Mouse (Mus musculus): ENCODE data around the gene Gm10715. TPM values are rescaled to one million over a fixed set of nuclear protein-coding genes. Genes with fewer than 3 reads are reported as not detected.
"Not testable (repeated sequence)": the region's sequence is repeated elsewhere in the genome, so short reads cannot be mapped to it uniquely, and the experiment has no call there.

Gene Gm10715
- polyA plus RNA-seq, 1 experiment from 2014 or later = not detected

- 76% methylated on average over 9 of the region's 13 CpGs for WGBS
- not testable (repeated sequence) for DNase-seq (ENCODE audit: low spot score)
These were observed 13.2 kb upstream of the Gm10715 start, which contains the start of gene Gm10718 for GRCm38 (mm10) chr9:3023312-3023984. Gene Gm10718 (plus strand): TSS chr9:3023547.

DNA sequence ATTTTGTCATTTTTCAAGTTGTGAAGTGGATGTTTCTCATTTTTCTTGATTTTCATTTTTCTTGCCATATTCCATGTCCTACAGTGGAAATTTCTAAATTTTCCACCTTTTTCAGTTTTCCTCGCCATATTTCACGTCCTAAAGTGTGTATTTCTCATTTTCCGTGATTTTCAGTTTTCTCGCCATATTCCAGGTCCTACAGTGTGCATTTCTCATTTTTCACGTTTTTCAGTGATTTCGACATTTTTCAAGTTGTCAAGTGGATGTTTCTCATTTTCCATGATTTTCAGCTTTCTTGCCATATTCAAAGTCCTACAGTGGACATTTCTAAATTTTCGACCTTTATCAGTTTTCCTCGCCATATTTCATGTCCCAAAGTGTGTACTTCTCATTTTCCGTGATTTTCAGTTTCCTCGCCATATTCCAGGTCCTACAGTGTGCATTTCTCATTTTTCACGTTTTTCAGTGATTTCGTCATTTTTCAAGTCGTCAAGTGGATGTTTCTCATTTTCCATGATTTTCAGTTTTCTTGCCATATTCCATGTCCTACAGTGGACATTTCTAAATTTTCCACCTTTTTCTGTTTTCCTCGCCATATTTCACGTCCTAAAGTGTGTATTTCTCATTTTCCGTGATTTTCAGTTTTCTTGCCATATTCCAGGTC lies 12.6 kb upstream of the Gm10715 start:
- H3K27ac ChIP-seq (ENCODE audit: low read depth, low read length); DNase-seq (ENCODE audit: low spot score); H3K4me3 ChIP-seq (ENCODE audit: low read depth, low read length); H3K9ac ChIP-seq (ENCODE audit: low read length); H3K4me1 ChIP-seq (ENCODE audit: control insufficient read depth, insufficient read depth, low read length); ATAC-seq (ENCODE audit: insufficient read depth, low FRiP score, low TSS enrichment); H3K4me2 ChIP-seq (ENCODE audit: low read depth); H3K27me3 ChIP-seq (ENCODE audit: control insufficient read depth, insufficient read depth, low read length); H3K36me3 ChIP-seq (ENCODE audit: control insufficient read depth, insufficient read depth, low read length); H3K9me3 ChIP-seq (ENCODE audit: control insufficient read depth, low read length): not testable (repeated sequence)
- 68% methylated on average over 14 of the region's 16 CpGs for WGBS

More at GRCm38 (mm10) chr9:3023312-3023984, 13.2 kb upstream of the Gm10715 start, which contains the start of gene Gm10718:
- ATAC-seq (ENCODE audit: insufficient read depth, low FRiP score, low TSS enrichment); H3K4me2 ChIP-seq (ENCODE audit: low read depth); H3K4me3 ChIP-seq (ENCODE audit: low read depth, low read length); H3K36me3 ChIP-seq (ENCODE audit: control insufficient read depth, insufficient read depth, low read length); H3K9ac ChIP-seq (ENCODE audit: low read length); H3K9me3 ChIP-seq (ENCODE audit: control insufficient read depth, low read length); H3K27me3 ChIP-seq (ENCODE audit: control insufficient read depth, insufficient read depth, low read length); H3K4me1 ChIP-seq (ENCODE audit: control insufficient read depth, insufficient read depth, low read length); H3K27ac ChIP-seq (ENCODE audit: low read depth, low read length): not testable (repeated sequence)

DNA sequence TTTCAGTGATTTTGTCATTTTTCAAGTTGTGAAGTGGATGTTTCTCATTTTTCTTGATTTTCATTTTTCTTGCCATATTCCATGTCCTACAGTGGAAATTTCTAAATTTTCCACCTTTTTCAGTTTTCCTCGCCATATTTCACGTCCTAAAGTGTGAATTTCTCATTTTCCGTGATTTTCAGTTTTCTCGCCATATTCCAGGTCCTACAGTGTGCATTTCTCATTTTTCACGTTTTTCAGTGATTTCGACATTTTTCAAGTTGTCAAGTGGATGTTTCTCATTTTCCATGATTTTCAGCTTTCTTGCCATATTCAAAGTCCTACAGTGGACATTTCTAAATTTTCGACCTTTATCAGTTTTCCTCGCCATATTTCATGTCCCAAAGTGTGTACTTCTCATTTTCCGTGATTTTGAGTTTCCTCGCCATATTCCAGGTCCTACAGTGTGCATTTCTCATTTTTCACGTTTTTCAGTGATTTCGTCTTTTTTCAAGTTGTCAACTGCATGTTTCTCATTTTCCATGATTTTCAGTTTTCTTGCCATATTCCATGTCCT lies 11.7 kb upstream of the Gm10715 start, which contains the start of gene Gm10717:
TSS of gene Gm10717 (plus strand) at position 506 of the 556 bp plus-strand sequence.
- not testable (repeated sequence) for H3K4me1 ChIP-seq (ENCODE audit: control insufficient read depth, insufficient read depth, low read length); ATAC-seq (ENCODE audit: insufficient read depth, low FRiP score, low TSS enrichment); H3K36me3 ChIP-seq (ENCODE audit: control insufficient read depth, insufficient read depth, low read length); H3K4me3 ChIP-seq (ENCODE audit: low read depth, low read length); DNase-seq (ENCODE audit: low spot score); H3K9ac ChIP-seq (ENCODE audit: low read length); H3K27me3 ChIP-seq (ENCODE audit: control insufficient read depth, insufficient read depth, low read length); H3K4me2 ChIP-seq (ENCODE audit: low read depth); H3K27ac ChIP-seq (ENCODE audit: low read depth, low read length); H3K9me3 ChIP-seq (ENCODE audit: control insufficient read depth, low read length)
- WGBS = 71% methylated on average over 12 of the region's 12 CpGs

GRCm38 (mm10) chr9:3025653-3026052 lies 11.0 kb upstream of the Gm10715 start:
- H3K4me3 ChIP-seq (ENCODE audit: low read depth, low read length); ATAC-seq (ENCODE audit: insufficient read depth, low FRiP score, low TSS enrichment); DNase-seq (ENCODE audit: low spot score): not testable (repeated sequence)

DNA sequence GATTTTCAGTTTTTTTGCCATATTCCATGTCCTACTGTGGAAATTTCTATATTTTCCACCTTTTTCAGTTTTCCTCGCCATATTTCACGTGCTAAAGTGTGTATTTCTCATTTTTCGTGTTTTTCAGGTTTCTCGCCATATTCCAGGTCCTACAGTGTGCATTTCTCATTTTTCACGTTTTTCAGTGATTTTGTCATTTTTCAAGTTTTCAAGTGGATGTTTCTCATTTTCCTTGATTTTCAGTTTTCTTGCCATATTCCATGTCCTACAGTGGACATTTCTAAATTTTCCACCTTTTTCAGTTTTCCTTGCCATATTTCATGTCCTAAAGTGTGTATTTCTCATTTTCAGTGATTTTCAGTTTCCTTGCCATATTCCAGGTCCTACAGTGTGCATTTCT lies 10.5 kb upstream of the Gm10715 start:
- H3K36me3 ChIP-seq (ENCODE audit: control insufficient read depth, insufficient read depth, low read length) = not testable (repeated sequence)
- 72% methylated on average over 5 of the region's 5 CpGs for WGBS

More at GRCm38 (mm10) chr9:3025653-3026052, 11.0 kb upstream of the Gm10715 start:
- H3K36me3 ChIP-seq (ENCODE audit: control insufficient read depth, insufficient read depth, low read length); H3K4me2 ChIP-seq (ENCODE audit: low read depth); H3K4me1 ChIP-seq (ENCODE audit: control insufficient read depth, insufficient read depth, low read length); H3K9me3 ChIP-seq (ENCODE audit: control insufficient read depth, low read length); H3K27ac ChIP-seq (ENCODE audit: low read depth, low read length); H3K27me3 ChIP-seq (ENCODE audit: control insufficient read depth, insufficient read depth, low read length); H3K9ac ChIP-seq (ENCODE audit: low read length): not testable (repeated sequence)
- 58% methylated on average over 4 of the region's 6 CpGs for WGBS

DNA sequence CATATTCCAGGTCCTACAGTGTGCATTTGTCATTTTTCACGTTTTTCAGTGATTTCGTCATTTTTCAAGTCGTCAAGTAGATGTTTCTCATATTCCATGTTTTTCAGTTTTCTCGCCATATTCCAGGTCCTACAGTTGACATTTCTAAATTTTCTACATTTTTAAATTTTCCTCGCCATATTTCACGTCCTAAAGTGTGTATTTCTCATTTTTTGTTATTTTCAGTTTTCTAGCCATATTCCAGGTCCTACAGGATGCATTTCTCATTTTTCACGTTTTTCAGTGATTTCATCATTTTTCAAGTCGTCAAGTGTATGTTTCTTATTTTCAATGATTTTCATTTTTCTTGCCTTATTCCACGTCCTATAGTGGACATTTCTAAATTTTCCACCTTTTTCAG lies 9.9 kb upstream of the Gm10715 start:
- DNase-seq (ENCODE audit: low spot score); H3K27me3 ChIP-seq (ENCODE audit: control insufficient read depth, insufficient read depth, low read length); ATAC-seq (ENCODE audit: insufficient read depth, low FRiP score, low TSS enrichment); H3K4me3 ChIP-seq (ENCODE audit: low read depth, low read length); H3K4me1 ChIP-seq (ENCODE audit: control insufficient read depth, insufficient read depth, low read length); H3K4me2 ChIP-seq (ENCODE audit: low read depth); H3K9ac ChIP-seq (ENCODE audit: low read length); H3K27ac ChIP-seq (ENCODE audit: low read depth, low read length); H3K9me3 ChIP-seq (ENCODE audit: control insufficient read depth, low read length); H3K36me3 ChIP-seq (ENCODE audit: control insufficient read depth, insufficient read depth, low read length): not testable (repeated sequence)
- 64% methylated on average over 9 of the region's 9 CpGs for WGBS

More for the DNA sequence above, 10.5 kb upstream of the Gm10715 start:
- H3K4me2 ChIP-seq (ENCODE audit: low read depth); ATAC-seq (ENCODE audit: insufficient read depth, low FRiP score, low TSS enrichment); H3K27me3 ChIP-seq (ENCODE audit: control insufficient read depth, insufficient read depth, low read length); H3K27ac ChIP-seq (ENCODE audit: low read depth, low read length); H3K9ac ChIP-seq (ENCODE audit: low read length); H3K4me1 ChIP-seq (ENCODE audit: control insufficient read depth, insufficient read depth, low read length); H3K9me3 ChIP-seq (ENCODE audit: control insufficient read depth, low read length); DNase-seq (ENCODE audit: low spot score); H3K4me3 ChIP-seq (ENCODE audit: low read depth, low read length): not testable (repeated sequence)

DNA sequence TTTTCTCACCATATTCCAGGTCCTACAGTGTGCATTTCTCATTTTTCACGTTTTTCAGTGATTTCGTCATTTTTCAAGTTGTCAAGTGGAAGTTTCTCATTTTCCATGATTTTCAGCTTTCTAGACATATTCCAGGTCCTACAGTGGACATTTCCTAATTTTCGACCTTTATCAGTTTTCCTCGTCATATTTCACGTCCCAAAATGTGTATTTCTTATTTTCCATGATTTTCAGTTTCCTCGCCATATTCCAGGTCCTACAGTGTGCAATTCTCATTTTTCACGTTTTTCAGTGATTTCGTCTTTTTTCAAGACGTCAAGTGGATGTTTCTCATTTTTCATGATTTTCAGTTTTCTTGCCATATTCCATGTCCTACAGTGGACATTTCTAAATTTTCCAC lies 9.5 kb upstream of the Gm10715 start:
- H3K27ac ChIP-seq (ENCODE audit: low read depth, low read length); H3K36me3 ChIP-seq (ENCODE audit: control insufficient read depth, insufficient read depth, low read length); H3K4me1 ChIP-seq (ENCODE audit: control insufficient read depth, insufficient read depth, low read length); H3K27me3 ChIP-seq (ENCODE audit: control insufficient read depth, insufficient read depth, low read length); H3K4me2 ChIP-seq (ENCODE audit: low read depth); H3K9me3 ChIP-seq (ENCODE audit: control insufficient read depth, low read length); H3K4me3 ChIP-seq (ENCODE audit: low read depth, low read length); H3K9ac ChIP-seq (ENCODE audit: low read length): not testable (repeated sequence)
- DNase-seq (ENCODE audit: low spot score) (peak; percentile 8), ATAC-seq (ENCODE audit: insufficient read depth, low FRiP score, low TSS enrichment) (peak; percentile 25; the same call in 1 of the 2 replicates)
- WGBS = 71% methylated on average over 9 of the region's 9 CpGs

GRCm38 (mm10) chr9:3029276-3030000 lies 7.2 kb upstream of the Gm10715 start:
- not testable (repeated sequence) for H3K9me3 ChIP-seq (ENCODE audit: control insufficient read depth, low read length); H3K4me3 ChIP-seq (ENCODE audit: low read depth, low read length); H3K36me3 ChIP-seq (ENCODE audit: control insufficient read depth, insufficient read depth, low read length); H3K4me1 ChIP-seq (ENCODE audit: control insufficient read depth, insufficient read depth, low read length); H3K4me2 ChIP-seq (ENCODE audit: low read depth); DNase-seq (ENCODE audit: low spot score); ATAC-seq (ENCODE audit: insufficient read depth, low FRiP score, low TSS enrichment); H3K27ac ChIP-seq (ENCODE audit: low read depth, low read length); H3K9ac ChIP-seq (ENCODE audit: low read length); H3K27me3 ChIP-seq (ENCODE audit: control insufficient read depth, insufficient read depth, low read length)
- 67% methylated on average over 12 of the region's 16 CpGs for WGBS

Data from neural tube, embryonic 11.5 days (tissue).